Mouse (Mus musculus): ENCODE results near the gene Gtf2ird1.

GRCm38 (mm10) chr5:134329311-134329710 lies 127.2 kb downstream of the Gtf2ird1 start:
- TF ChIP-seq CTCF (conservative IDR thresholded peaks at IDR 0.05 in 1 of 2, IDR thresholded peaks at IDR 0.05 in 1 of 2; ENCODE audit: low read depth in 2 of 2, low read length in 2 of 2), result no peak
- no peak for TF ChIP-seq POLR2A (IDR thresholded peaks at IDR 0.05; ENCODE audit: low read depth, low read length)
- TF ChIP-seq E2F4 (IDR thresholded peaks at IDR 0.05; ENCODE audit: insufficient replicate concordance, low read depth, low read length), result no peak
- TF ChIP-seq ZMIZ1 (IDR thresholded peaks at IDR 0.05; ENCODE audit: low read depth, low read length), result no peak
- TF ChIP-seq JUN (IDR thresholded peaks at IDR 0.05; ENCODE audit: insufficient read depth, low read depth, low read length), result no peak

All from CH12.LX (cell line).